Mouse (Mus musculus) lung, embryonic 14.5 days (tissue): Measurements from ENCODE around the gene Fndc3c1. TPM values are rescaled to one million over a fixed set of nuclear protein-coding genes. Genes with fewer than 3 reads are reported as not detected.
"Not testable (repeated sequence)": the region's sequence is repeated elsewhere in the genome, so short reads cannot be mapped to it uniquely, and the experiment has no call there.

Experiments
- ATAC-seq: fragments of 200-750 bp; cut with Nextera tagmentation; 2 replicates; pipeline ENCODE4 v1.8.0; 2017; ENCODE audit warnings: mild to moderate bottlenecking, moderate TSS enrichment, moderate library complexity; ENCODE audit not compliant: insufficient read depth
- DNase-seq: peaks from one replicate; pipeline ENCODE4 v3.0.0-alpha.2; 2015
- H3K27ac ChIP-seq: fragments of 300-500 bp; sonication (generic); 2 replicates; pipeline ENCODE4 v1.5.1; 2014; ENCODE audit warnings: low read depth, mild to moderate bottlenecking, moderate library complexity
- H3K27me3 ChIP-seq: fragments of 300-500 bp; sonication (generic); 2 replicates; pipeline ENCODE4 v1.6.1; 2014; ENCODE audit warnings: low read length, control low read depth; ENCODE audit not compliant: insufficient read depth
- H3K36me3 ChIP-seq: fragments of 300-500 bp; sonication (generic); 2 replicates; pipeline ENCODE4 v1.6.1; 2014; ENCODE audit warnings: control low read depth; ENCODE audit not compliant: insufficient read depth
- H3K4me1 ChIP-seq: fragments of 300-500 bp; sonication (generic); 2 replicates; pipeline ENCODE4 v1.6.1; 2014; ENCODE audit warnings: antibody characterized with exemption, control low read depth; ENCODE audit not compliant: insufficient read depth
- H3K4me2 ChIP-seq: fragments of 300-500 bp; sonication (generic); 2 replicates; pipeline ENCODE4 v1.6.1; 2014; ENCODE audit warnings: mild to moderate bottlenecking
- H3K4me3 ChIP-seq: fragments of 300-500 bp; sonication (generic); 2 replicates; pipeline ENCODE4 v1.5.1; 2014; ENCODE audit warnings: low read depth, low read length
- H3K9ac ChIP-seq: fragments of 300-500 bp; sonication (generic); 2 replicates; pipeline ENCODE4 v1.6.1; 2014
- H3K9me3 ChIP-seq: fragments of 300-500 bp; sonication (generic); 2 replicates; pipeline ENCODE4 v1.6.1; 2016; ENCODE audit warnings: low read depth, low read length, control low read depth
- CTCF ChIP-seq: IDR thresholded peaks from 2 replicates; pipeline ENCODE4 v1.5.1; 2016; ENCODE audit warnings: antibody characterized with exemption, low read depth
- WGBS: fragments of 180-500 bp; shearing (Covaris S2); extraction: QIAGEN DNeasy Blood & Tissue Kit; methylation state at CpG from one replicate; pipeline ENCODE4 v1.1.7; 2014; 5-methylcytosine and 5-hydroxymethylcytosine counted together
- microRNA-seq: library from miRNA; unstranded; fragments of <30 nt; microRNA quantifications from one replicate; pipeline ENCODE4, GENCODE M21; 2016; ENCODE audit warnings: borderline number of aligned reads
- polyA plus RNA-seq: library from polyadenylated mRNA; unstranded; fragments of >200 nt; fragmentation: Nextera tagmentation; extraction: Ambion mirVana; gene quantifications from 2 replicates; pipeline ENCODE4 v1.2.1, GENCODE M21; 2014

Gene Fndc3c1
- 9.9 and 10.7 TPM in 2 replicates for polyA plus RNA-seq

DNA sequence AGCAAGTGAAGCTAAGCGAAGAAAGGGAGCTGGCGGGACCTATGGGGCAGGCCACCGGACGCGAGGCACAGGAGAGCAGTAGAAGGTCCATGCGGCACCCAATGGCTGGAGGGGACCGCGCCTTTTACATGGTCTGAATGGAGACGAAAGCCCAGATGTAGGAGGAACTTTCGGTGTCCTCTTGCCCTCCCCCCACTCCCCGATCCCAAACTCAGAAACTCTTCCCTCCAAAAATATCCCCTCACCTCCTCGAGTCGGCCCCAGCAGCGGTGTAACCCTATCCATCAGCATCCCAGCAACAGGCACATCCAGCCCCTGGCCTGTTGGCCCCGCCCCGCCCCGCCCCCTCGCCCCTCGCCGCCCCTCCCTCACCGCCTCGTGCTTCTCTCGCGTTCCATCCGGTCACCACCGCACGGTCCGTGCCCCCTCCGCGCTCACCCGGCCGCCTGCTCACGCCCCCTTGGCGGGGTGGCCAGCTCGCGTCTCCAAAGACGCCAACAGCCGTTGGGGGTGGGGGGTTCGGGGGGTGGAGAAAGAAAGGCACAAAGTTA, at the start of gene Fndc3c1:
Gene Fndc3c1 (minus strand): TSS at position 301 of the 551 bp plus-strand sequence.
- H3K4me1 ChIP-seq: no peaks in the 10 kb centered on the region
- no peak within 1 kb of the TSS for H3K27ac ChIP-seq
- peak within 1 kb of the TSS; percentile 54 for H3K4me2 ChIP-seq
- no peaks in the 10 kb centered on the region for H3K9me3 ChIP-seq
- no peak for TF ChIP-seq CTCF
- no peaks in the 10 kb centered on the region for H3K36me3 ChIP-seq
- ATAC-seq (peak; percentile 97), DNase-seq (peak; percentile 65)
- H3K9ac ChIP-seq: peak within 1 kb of the TSS; percentile 38
- no peaks in the 10 kb centered on the region for H3K27me3 ChIP-seq
- peak within 1 kb of the TSS; percentile 38 for H3K4me3 ChIP-seq
- WGBS: 8% methylated on average over 29 of the region's 39 CpGs

- no peak for DNase-seq
- WGBS: 36% methylated on average over 10 of the region's 10 CpGs
- no peak overlapping the region for H3K4me3 ChIP-seq
- no peaks in the 10 kb centered on the region for H3K4me1 ChIP-seq
- H3K27ac ChIP-seq: no peak overlapping the region
- no peak overlapping the region for H3K4me2 ChIP-seq
- TF ChIP-seq CTCF: no peak
- no peak overlapping the region for H3K9ac ChIP-seq
- H3K36me3 ChIP-seq: no peaks in the 10 kb centered on the region
- no peaks in the 10 kb centered on the region for H3K27me3 ChIP-seq
- no peaks in the 10 kb centered on the region for H3K9me3 ChIP-seq
- ATAC-seq: no peak
These were observed 1.2 kb upstream of the Fndc3c1 start for GRCm38 (mm10) chrX:106486451-106486850.

- DNase-seq (no peak), ATAC-seq (peak; percentile 78; the same call in 1 of the 2 replicates)
- TF ChIP-seq CTCF: no peak
- no peaks in the 10 kb centered on the region for H3K36me3 ChIP-seq
- no peaks in the 10 kb centered on the region for H3K9me3 ChIP-seq
- H3K9ac ChIP-seq: peak overlapping the region; percentile 38
- peak overlapping the region; percentile 54 for H3K4me2 ChIP-seq
- no peaks in the 10 kb centered on the region for H3K27me3 ChIP-seq
- peak overlapping the region; percentile 38 for H3K4me3 ChIP-seq
- no peak overlapping the region for H3K27ac ChIP-seq
- WGBS: 10% methylated on average over 12 of the region's 13 CpGs
- no peaks in the 10 kb centered on the region for H3K4me1 ChIP-seq
These were observed 470 bp upstream of the Fndc3c1 start for GRCm38 (mm10) chrX:106485671-106486070.

GRCm38 (mm10) chrX:106479891-106480290, 5.3 kb downstream of the Fndc3c1 start:
- H3K4me1 ChIP-seq, H3K4me3 ChIP-seq, H3K36me3 ChIP-seq, H3K27ac ChIP-seq, H3K9me3 ChIP-seq, ATAC-seq, H3K9ac ChIP-seq, H3K27me3 ChIP-seq, H3K4me2 ChIP-seq: not testable (repeated sequence)
- 46% methylated on average over 2 of the region's 2 CpGs for WGBS
- DNase-seq: peak; percentile 14
- TF ChIP-seq CTCF: peak; percentile 39; the same call in 1 of the 2 replicates

DNA sequence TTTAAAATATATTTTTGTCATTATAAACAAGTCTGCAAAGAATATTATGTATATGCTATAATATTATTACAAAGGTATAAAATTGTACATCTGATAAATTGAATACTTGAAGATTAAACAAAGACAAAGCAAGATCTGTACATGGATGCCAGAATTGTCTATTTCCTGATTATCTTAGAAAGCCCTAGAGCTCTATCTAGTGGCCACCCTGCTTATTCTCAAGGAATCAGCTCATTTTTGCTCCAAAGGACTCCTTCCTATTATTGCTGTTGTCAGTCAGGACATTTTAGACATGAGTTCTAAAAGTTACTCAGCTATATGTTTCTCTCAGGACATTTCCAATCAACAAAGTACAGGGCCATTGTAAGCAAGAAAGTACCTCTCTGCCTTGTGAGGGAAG, 99.9 kb downstream of the Fndc3c1 start:
- peak; percentile 21 for DNase-seq
- no peak overlapping the region for H3K27ac ChIP-seq

GRCm38 (mm10) chrX:106380608-106381007, 104.6 kb downstream of the Fndc3c1 start:
- TF ChIP-seq CTCF: no peak
- ATAC-seq (no peak), DNase-seq (no peak)
- H3K27me3 ChIP-seq: no peaks in the 10 kb centered on the region
- H3K27ac ChIP-seq: no peak overlapping the region
- no peaks in the 10 kb centered on the region for H3K36me3 ChIP-seq
- H3K4me1 ChIP-seq: no peaks in the 10 kb centered on the region
- no peaks in the 10 kb centered on the region for H3K9me3 ChIP-seq
- H3K4me3 ChIP-seq: no peak overlapping the region
- no peak overlapping the region for H3K4me2 ChIP-seq
- no peak overlapping the region for H3K9ac ChIP-seq

More for the DNA sequence above, 99.9 kb downstream of the Fndc3c1 start:
- no peak for ATAC-seq
- H3K4me3 ChIP-seq: no peak overlapping the region
- H3K9ac ChIP-seq: no peak overlapping the region
- TF ChIP-seq CTCF: no peak; the same call in 1 of the 2 replicates
- no peaks in the 10 kb centered on the region for H3K36me3 ChIP-seq
- no peaks in the 10 kb centered on the region for H3K27me3 ChIP-seq
- H3K4me1 ChIP-seq: no peaks in the 10 kb centered on the region
- no peaks in the 10 kb centered on the region for H3K9me3 ChIP-seq
- H3K4me2 ChIP-seq: no peak overlapping the region

Small RNA genes within 50 kb of the gene (microRNA-seq; reads per million reads assigned to microRNA genes)
- gene Gm27428: not detected

Other genes with a start within 250 kb of the Fndc3c1 start
- not detected in 2 replicates for gene Fnd3c2, start 230.0 kb downstream of the Fndc3c1 start, polyA plus RNA-seq
- 0.09 TPM in 1 of 2 replicates, not detected in the other for gene Gm5127, start 97.8 kb upstream of the Fndc3c1 start, polyA plus RNA-seq
- 3.5 and 4.0 TPM in 2 replicates for gene Cysltr1, start 118.3 kb upstream of the Fndc3c1 start, polyA plus RNA-seq